Mouse (Mus musculus) adrenal gland, postnatal 4 days (tissue): ENCODE results near the gene Arpp21. TPM values are rescaled to one million over a fixed set of nuclear protein-coding genes. Genes with fewer than 3 reads are reported as not detected.

Experiments
- DNase-seq, 2 experiments: peaks; one replicate each; pipeline ENCODE4 v3.0.0; 2021 to 2022; ENCODE audit warnings: low spot score in 2 of 2, mixed read lengths in 2 of 2
- long read RNA-seq, 2 experiments: library from polyadenylated mRNA; stranded (forward); transcript quantifications; one replicate each; pipeline ENCODE4 v2.0.0; 2021
- total RNA-seq, 2 experiments: library from RNA; stranded (reverse); gene quantifications; 2 replicates each; pipeline ENCODE4 v1.2.3; 2021

Arpp21 gene
- 1 to 10 TPM in 1 of 2 experiments, under 1 TPM in 1; 0.95 to 4.9 TPM for total RNA-seq
- long read RNA-seq, experiment 1, partial matches to known transcripts, result 0 of 1 reads
- long read RNA-seq, experiment 1, other reads (novel, unspliced or antisense), result 1 of 1 reads
- long read RNA-seq, experiment 2, result 0 reads

DNA sequence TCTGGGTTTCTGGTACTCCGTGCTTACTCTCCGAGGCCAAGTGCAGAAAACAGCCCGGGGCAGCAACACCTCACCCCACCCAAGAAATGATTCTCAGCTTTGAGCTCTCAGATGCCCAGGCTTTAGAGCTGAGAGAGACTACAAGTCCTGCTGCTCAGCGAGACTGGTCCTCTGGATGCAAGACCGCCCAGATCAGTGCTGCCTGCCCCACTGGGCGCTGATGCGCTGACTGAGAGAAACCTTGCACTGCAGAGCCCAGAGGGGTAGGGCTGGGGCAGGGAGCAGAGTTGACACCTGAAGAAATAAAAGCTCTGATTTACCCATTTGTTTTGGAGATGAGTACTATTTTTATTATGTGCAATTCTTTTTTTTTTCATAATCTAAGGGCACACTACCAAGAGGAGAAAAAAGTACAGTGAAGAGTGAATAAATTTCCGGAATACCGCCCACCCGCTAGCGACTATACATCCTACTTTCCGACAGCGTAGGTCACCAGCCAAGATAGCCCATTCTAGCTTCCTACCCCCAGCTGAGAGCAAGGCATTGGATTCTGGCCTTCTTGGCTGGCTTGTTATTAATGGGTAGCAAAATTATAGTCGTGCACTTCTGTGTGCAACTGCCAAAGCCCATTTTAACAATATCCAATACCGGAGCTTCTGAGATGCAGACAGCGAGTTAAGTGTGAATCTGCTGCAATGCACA, at the start of gene Arpp21:
Arpp21 (minus strand) TSS at position 243 of the 702 bp plus-strand sequence.
- no peak for DNase-seq

DNA sequence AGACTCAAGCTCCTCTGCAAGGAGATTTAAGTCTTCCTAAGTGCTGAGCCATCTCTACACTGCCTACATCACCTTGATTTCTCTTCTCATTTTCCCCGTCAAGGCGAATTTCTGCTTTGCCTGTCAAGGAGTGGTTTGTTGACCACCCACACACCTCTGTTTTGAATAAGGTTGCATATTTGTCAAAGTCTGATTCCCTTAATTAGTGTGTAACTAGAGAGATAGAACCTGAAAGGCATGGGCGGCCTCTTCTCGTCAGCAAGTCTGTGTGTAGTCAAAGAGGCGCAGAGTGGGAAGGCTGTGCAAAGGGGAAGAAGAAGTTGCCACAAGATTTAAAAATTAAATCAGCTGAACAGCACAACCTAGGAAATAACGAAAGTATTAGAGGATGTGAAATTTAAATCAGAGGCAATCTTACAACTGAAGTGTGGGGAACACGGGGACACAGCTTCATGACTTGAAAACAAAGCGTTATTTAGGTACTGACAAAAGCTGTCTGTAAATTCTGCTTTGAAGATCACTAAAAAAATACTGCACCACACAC, 36.8 kb upstream of the Arpp21 start:
- no peak for DNase-seq

DNA sequence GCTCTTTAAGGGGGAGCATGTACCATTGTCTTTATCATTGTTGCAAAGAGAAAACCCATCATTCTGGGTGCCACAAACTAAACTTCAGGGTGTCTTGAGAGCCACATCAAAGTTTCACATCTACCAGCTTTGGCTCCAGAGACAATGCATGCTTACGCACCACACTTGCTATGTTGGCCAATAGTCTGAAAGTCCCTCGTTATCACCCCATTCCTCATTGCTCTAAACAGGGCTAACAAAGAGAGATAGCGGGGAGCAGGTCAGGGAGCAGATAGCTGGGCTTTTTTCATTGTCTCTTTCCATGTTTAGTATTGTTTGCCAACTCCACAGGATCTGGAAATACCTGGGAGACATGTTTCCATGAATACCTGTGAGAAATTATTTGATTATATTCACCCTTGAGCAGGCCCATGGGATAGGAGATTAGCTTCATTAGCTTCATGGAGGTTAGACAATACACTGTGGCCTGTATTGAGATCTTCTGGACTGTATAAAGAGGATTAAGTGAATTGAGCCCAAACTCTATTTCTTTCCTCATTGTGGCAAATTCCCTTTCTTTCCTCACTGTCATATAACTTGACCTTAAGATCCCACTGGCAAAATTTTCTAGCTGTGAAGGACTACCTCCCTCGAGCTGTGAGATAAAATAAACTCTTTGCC, 29.4 kb upstream of the Arpp21 start:
- DNase-seq, result no peak

DNA sequence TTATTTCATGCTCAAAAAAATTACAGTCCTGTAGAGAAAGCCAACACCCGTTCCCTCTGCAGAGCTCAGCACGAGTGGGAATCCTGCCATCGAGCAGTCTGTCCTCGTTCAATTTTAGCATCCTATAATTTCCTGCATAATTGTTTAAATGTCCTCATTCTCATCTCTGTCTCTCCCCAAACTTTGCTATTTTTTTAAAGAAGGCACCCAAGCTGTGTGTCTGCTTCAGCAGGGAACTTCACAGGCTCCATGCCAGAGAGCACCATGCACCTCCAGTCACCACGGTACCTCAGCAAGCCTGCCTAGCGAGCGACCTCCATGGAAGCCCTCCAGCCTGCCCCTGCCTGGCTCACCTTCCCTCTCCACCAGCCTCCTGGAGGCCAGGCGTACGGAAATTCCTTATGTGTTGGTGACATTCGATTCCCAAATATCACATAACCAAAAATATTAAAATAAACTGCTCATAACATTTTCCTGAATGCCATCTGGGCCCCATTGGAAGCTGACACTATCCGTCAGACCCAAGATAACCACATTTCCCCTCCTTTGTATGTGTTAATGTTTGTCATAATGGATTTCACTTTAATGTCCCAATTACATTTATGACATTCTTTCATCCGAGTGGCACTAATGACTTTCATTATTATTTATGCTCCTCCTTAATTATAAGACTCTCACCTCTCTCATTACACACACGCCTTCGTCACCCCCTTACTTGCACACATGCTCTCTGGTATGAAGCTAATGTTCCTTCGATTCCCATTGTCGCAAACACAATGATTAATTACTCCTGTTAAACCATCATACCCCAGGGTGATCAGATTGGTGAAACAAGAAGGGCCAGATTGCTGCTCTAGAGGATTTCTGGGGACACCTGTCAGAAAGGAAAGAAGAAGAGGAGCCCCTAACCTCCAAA, 26.5 kb upstream of the Arpp21 start:
- no peak for DNase-seq

DNA sequence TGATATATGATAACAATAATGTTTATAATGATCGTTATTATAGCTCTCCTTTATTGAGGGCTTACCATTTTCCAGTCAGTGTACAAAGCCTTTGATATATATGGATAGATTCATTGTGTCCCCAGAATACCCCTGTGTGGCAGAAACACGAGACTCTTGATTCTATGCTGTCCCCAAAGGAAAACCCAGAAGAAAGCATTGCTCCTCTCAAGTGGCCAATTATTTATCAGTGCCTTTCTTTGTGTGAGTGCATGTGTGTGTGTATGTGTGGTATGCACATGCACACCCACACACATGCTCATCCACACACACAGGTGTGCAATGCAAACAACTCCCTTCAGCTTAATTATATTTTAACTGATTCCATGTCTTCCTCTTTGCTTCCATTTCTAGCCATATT, 25.8 kb upstream of the Arpp21 start:
- no peak for DNase-seq

DNA sequence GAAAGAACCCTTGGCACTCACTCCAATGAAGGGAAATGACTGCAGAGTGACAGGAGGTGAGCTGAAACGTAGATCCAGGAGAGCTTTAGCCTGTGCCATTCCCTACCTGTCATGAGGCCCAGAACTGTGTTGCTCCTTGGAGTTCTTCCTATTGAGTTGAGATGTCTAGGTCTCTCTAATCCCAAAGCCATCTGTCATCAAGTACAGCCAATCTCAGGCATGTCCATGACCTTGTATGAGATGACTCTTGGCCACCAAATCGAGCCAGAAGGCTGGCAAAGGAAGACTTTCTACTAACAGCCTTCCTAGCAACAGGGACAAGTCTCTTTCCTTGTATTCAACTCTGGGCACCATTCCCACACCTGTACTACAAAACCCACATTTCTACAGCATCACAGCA, 25.0 kb upstream of the Arpp21 start:
- DNase-seq, result no peak

DNA sequence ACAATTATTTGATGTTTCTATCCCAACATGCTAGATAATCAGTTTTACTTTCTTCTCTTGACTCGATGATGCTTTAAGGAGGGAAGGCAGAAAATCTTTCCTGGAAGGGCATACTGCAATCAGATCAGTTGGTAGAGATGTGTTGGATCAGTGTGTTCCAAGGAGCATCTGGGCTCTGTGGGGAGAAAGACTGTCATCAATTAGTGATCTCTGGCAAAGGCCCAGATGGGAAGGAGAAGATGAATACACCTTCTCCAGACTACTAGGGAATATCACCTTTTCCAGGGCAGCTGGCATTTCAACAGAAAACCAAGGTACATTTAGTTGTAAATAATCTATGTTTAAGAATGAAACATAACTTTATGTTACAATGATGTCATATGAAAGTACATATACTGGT, 22.8 kb upstream of the Arpp21 start:
- no peak for DNase-seq

DNA sequence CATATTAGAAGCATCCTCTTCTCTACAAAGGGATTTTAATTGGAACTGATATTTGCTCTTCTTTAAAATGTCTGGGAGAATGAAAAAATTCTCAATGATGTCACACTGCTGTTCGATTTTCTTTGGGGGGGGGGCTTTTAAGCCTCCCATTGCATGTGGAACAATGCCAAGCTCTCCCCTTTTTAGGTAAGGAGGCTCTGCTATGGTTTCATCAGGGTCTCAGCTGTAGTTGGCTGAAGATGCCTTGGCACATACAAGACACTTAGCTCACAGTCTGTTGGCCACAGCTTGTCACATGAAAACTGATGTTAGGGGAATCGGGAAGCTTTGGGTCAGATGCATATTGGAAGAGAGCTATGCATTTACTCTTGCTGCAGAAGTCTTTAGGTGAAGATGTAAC, 20.2 kb upstream of the Arpp21 start:
- DNase-seq, result no peak

DNA sequence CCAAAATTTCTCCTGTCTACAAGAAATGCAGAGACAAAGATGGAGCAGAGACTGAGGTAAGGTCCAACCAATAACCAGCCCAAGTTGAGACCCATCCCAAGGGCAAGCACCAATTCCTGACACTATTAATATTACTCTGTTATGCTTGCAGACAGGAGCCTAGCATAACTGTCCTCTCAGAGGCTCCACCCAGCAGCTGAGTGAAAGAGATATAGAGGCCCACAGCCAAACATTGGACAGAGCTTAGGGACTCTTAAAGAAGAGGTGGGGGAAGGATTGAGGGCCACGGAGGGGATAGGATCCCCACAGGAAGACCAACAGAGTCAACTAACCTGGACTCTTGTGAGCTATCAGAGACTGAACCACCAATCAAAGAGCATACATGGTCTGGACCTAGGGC, 18.0 kb upstream of the Arpp21 start:
- no peak for DNase-seq

DNA sequence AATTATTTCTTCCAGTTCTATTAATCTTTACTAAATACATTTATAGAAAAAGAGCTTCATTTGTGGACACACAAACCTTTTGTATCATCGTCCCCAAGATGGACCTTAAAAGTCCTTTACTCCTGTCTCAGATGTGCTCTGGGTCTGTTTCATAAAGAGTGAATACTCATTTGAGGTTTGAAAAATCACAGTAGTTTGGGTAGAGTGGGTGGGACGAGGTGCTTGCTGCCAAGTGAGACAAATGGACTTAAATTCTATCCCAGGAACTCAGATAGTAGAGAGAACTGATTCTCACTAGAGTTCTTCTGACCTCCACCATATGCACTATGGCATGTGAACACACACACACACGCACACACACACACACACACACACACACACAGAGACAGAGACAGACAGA, 16.1 kb upstream of the Arpp21 start:
- DNase-seq, result no peak

DNA sequence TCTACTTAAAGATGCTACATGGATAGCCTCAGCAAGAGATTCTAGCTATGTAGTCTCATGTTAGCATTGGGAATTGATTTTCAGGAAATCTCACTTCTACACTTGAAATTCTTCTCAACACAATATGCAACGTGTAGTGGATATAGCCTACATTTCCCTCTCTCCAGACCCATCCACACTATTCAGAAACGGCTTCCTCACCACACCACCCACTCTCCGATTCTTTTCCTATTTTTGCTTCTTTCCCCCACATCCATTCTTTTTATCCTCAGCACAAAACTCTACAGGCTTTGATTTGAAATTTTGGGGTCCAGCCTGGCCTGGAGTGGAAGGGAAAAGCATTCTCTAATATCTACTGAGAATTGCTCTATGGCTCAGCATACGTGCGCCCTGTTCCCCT, 15.6 kb upstream of the Arpp21 start:
- no peak for DNase-seq

DNA sequence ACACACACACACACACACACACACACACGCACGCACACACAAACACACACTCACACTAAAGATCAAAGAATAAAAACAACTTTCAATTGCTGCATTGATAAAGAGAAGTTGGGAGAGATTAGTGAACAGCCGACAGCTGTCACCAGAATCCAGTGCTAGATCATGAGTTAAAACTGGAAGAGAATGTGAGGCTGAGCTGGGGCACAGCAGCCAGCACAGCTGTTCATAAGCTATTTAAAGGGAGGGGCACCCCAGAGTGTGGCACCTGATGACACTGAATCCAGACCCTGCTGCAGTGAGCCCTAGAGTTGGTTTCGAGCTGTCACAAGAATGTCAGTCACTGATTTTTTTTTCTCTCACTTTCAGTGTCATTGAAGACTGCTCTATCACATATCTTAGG, 14.0 kb upstream of the Arpp21 start:
- DNase-seq, result no peak

DNA sequence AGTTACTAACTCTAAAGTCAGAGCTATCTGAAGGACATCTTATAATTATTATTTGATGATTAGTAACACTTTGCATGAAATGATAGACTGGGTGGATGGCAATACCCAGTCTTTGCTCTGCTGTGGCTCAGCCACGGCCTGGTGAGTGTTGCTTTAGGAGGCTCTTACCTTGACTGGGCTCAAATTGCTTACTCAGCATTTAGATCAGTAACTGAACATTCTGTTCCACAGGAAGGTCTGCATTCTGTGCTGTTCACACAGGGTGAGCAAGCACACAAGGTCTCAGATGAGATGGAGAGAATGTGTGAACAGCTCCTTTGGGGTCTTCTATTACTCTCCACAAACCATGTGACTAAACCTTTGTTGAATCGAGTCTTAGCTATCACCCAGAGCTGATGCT, 11.4 kb upstream of the Arpp21 start:
- no peak for DNase-seq

DNA sequence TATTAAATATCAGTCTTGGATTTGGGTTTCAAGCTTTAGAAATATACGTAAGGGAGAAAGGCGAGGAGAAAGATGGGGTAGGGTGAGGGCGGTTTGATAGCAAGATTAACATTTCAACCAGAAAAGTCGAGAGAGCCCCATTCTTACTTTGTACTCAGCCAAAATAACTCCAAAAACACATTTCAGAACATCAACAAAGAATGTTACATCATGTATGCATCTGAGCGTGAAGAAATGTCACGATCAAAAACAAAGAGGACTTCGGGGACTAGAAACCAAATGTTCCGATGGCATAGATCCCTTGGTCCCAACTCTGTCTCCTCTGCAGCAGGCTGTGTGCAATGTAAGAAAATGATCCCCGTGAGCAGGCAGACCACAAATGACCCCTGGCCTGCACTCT, 2.4 kb upstream of the Arpp21 start:
- DNase-seq, result no peak

DNA sequence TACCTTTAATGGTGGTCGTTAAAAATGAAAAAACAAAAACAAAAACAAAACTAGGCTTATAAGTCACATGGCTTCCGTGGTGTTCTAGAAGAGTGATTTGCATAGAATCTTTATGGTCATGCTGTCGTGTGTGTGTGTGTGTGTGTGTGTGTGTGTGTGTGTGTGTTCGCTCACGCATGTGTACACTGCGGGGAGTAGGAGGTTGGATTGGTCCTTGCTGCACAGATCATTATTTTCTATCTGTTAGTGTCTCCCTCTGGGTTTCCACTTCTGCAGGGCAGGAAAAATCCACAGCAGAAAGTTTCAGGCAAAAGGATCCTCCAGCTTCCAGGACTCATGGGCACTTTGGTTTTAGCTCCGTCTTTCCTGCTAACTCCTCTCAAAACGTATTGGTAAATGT, 813 bp upstream of the Arpp21 start:
- no peak for DNase-seq

DNA sequence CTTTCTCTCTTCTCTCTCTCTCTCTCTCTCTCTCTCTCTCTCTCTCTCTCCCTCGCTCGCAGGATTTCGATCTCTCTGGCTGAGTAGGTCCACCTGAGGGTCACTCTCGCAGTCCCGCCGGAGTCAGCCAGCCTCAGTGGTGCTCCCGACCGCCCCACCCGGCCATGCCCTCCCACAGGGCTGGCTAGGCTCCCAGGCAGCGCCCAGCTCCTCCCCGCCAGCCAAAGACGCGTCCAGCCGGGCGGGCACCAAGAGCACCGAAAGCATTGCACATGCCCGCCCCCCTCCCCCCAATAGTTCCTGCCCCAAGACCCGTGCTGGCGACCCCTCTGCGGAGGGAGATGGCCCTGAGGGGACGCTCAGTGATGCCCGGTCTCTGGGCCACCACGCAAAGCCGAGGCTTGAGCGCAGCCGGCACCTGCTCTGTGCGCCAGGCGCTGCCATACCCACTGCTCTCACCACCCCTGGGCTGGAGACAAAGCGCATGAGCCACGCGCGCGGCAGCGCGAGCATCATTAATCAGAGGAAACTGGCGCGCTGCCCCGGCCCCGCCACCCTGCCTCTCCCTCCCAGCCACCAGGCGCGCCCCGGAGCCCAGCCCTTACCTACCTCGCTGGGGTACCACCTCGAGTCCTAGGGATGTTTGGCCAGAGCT, 570 bp downstream of the Arpp21 start:
- peak in 1 of 2 experiments; percentile 12 for DNase-seq

DNA sequence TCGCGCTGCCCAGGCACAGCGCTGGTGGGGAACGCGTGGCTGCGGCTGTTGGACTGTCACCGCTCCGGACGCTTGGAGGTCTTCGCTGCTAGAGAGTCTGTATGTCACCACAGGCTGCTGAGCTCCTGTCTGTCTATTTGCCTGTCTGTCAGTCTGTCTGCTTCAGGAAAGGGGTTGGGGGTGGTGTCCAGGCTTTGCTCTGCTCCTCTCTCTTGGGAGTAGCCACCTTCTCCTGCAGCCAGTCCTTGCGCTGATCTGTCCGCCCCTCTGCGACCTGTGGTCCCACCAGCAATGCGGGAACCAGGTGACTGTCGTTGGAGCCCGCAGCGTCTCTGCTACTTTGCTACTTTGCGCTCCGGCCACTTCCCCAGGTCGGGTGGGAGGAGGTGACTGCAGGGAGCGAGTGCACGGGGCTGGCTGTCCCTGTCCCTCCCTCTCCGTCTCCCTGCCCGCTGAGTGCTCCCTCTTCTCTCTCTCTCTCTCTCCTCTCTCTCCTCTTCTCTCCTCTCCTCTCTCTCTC, 1.2 kb downstream of the Arpp21 start:
- DNase-seq, result no peak

DNA sequence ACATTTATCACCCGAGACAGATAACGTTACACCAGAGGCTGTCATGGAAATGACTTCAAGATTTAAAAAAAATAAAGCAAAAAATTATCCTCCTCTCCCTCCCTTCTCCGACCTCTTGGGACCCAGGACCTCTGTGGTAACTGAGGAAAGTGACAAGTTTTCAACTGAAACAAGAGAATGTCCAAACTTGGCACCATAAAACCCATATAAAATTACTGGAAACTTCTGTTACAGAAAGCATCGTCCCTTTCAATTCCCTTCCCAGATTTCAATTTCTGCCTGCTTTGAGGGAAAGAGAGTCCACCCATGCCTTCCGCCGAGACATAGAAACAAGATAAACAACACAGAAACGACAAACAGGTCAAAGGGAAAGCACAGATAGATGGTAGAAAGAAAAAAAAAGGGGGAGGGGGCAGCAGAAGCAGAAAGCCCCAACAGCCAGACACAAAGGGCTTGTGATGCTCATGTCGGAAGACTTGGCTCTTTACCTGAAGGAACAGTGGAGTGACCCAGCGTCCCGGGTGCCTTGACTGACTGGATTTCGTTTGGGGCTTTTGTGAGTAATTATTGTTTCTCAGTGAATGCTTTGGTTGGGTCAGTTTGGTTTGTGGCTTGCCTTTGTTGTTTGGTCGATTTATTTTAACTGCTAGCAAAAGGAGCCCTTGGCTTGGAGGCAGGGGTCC, 1.8 kb downstream of the Arpp21 start:
- DNase-seq, result no peak

DNA sequence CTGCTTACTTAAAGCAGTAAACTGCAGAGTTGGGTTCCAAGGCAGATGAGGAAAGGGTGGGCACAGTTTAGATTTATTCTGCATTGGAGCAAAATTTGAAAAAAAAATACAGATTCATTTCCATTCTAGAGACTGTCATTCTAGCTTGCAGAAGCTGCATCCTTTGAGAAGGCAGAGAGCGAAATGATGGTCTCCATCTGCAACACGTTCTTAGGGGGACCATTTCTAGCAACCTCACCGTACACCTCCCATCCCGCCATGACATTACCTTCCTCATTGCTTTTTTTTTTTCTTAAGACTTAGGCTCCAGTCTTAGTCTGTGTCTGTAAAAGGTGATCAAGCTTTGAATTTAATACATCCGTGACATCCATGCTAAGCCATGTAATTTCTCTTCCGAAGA, 2.4 kb downstream of the Arpp21 start:
- DNase-seq, result no peak

DNA sequence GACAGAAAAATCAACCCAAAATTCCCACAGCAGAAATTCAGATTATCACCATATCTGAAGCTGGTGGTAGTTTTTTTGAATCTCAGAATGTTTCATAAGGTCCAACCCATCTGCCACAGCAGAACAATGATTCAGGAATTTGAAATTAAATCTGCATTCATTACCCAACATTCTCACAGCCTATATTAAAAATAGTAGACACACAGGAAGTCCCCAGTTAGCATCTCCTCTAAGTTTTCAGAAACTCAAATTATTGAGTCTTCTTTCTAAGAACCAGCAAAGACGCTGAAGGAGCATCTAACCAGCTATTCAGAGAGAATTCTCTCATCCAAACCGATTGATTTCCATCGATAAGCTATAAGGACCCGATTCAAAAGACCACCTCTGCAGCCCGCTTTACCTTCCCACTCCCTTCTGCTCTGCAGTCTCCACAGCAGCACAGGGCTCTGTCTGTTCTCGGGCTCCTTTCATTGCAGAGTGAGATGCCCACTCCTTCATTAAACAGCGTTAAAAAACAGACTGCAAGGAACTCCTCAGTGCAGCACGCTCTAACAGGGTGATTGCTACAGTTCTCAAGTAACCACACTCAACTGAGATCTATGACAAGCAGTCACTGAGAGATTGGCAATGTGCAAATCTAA, 3.7 kb downstream of the Arpp21 start:
- no peak for DNase-seq
